Mouse (Mus musculus): ENCODE results near the gene Smoc2. TPM values are rescaled to one million over a fixed set of nuclear protein-coding genes. Genes with fewer than 3 reads are reported as not detected.

The Smoc2 gene
- polyA plus RNA-seq, 1 experiment from 2014 or later, result 122 TPM

- WGBS, result 88% methylated on average over 3 of the region's 3 CpGs
- H3K9ac ChIP-seq (ENCODE audit: low read depth, low read length), result no peak overlapping the region
- ATAC-seq, result no peak
Measured at GRCm38 (mm10) chr17:14260966-14261365, 18.3 kb upstream of the Smoc2 start.

GRCm38 (mm10) chr17:14262217-14262616 lies 17.1 kb upstream of the Smoc2 start:
- H3K9ac ChIP-seq (ENCODE audit: low read depth, low read length), result no peak overlapping the region
- no peaks in the 10 kb centered on the region for H3K9me3 ChIP-seq (ENCODE audit: control insufficient read depth, low read length)
- 63% methylated on average over 10 of the region's 10 CpGs for WGBS
- no peaks in the 10 kb centered on the region for H3K4me1 ChIP-seq (ENCODE audit: control insufficient read depth, insufficient read depth, low read length)
- no peak overlapping the region for H3K4me3 ChIP-seq (ENCODE audit: low read length)
- no peaks in the 10 kb centered on the region for H3K27me3 ChIP-seq (replicated peaks; ENCODE audit: control insufficient read depth, insufficient read depth, low read length)
- H3K27ac ChIP-seq (ENCODE audit: low read length), result no peak overlapping the region
- no peak for ATAC-seq
- no peaks in the 10 kb centered on the region for H3K36me3 ChIP-seq (ENCODE audit: control insufficient read depth, insufficient read depth, low read length)
- H3K4me2 ChIP-seq (ENCODE audit: low read depth, low read length), result no peak overlapping the region

More at GRCm38 (mm10) chr17:14260966-14261365, 18.3 kb upstream of the Smoc2 start:
- Histone ChIP-seq H3K4me1 (ENCODE audit: control insufficient read depth, insufficient read depth, low read length) (no peaks in the 10 kb centered on the region), H3K4me3 (ENCODE audit: low read length) (no peak overlapping the region), H3K27me3 (replicated peaks; ENCODE audit: control insufficient read depth, insufficient read depth, low read length) (no peaks in the 10 kb centered on the region), H3K9me3 (ENCODE audit: control insufficient read depth, low read length) (no peaks in the 10 kb centered on the region), H3K27ac (ENCODE audit: low read length) (no peak overlapping the region), H3K4me2 (ENCODE audit: low read depth, low read length) (no peak overlapping the region), H3K36me3 (ENCODE audit: control insufficient read depth, insufficient read depth, low read length) (no peaks in the 10 kb centered on the region)

- no peaks in the 10 kb centered on the region for H3K27me3 ChIP-seq (replicated peaks; ENCODE audit: control insufficient read depth, insufficient read depth, low read length)
- 72% methylated on average over 4 of the region's 4 CpGs for WGBS
- no peak for ATAC-seq
- H3K27ac ChIP-seq (ENCODE audit: low read length), result no peak overlapping the region
- H3K4me3 ChIP-seq (ENCODE audit: low read length), result no peak overlapping the region
- no peak overlapping the region for H3K4me2 ChIP-seq (ENCODE audit: low read depth, low read length)
- H3K4me1 ChIP-seq (ENCODE audit: control insufficient read depth, insufficient read depth, low read length), result no peaks in the 10 kb centered on the region
- H3K36me3 ChIP-seq (ENCODE audit: control insufficient read depth, insufficient read depth, low read length), result no peaks in the 10 kb centered on the region
- no peaks in the 10 kb centered on the region for H3K9me3 ChIP-seq (ENCODE audit: control insufficient read depth, low read length)
- H3K9ac ChIP-seq (ENCODE audit: low read depth, low read length), result no peak overlapping the region
Measured at GRCm38 (mm10) chr17:14268001-14268400, 11.3 kb upstream of the Smoc2 start.

GRCm38 (mm10) chr17:14273386-14273785 lies 5.9 kb upstream of the Smoc2 start:
- Histone ChIP-seq H3K4me1 (ENCODE audit: control insufficient read depth, insufficient read depth, low read length) (no peaks in the 10 kb centered on the region), H3K4me2 (ENCODE audit: low read depth, low read length) (no peak overlapping the region), H3K27me3 (replicated peaks; ENCODE audit: control insufficient read depth, insufficient read depth, low read length) (peaks cover 6% of the 10 kb centered on the region), H3K4me3 (ENCODE audit: low read length) (no peak overlapping the region), H3K9ac (ENCODE audit: low read depth, low read length) (no peak overlapping the region), H3K36me3 (ENCODE audit: control insufficient read depth, insufficient read depth, low read length) (no peaks in the 10 kb centered on the region), H3K9me3 (ENCODE audit: control insufficient read depth, low read length) (no peaks in the 10 kb centered on the region), H3K27ac (ENCODE audit: low read length) (no peak overlapping the region)
- peak; percentile 96 for ATAC-seq
- 54% methylated on average over 6 of the region's 6 CpGs for WGBS

GRCm38 (mm10) chr17:14277310-14277709 lies 2.0 kb upstream of the Smoc2 start:
- Histone ChIP-seq H3K27ac (ENCODE audit: low read length) (no peak overlapping the region), H3K4me2 (ENCODE audit: low read depth, low read length) (no peak overlapping the region), H3K9ac (ENCODE audit: low read depth, low read length) (no peak overlapping the region), H3K4me3 (ENCODE audit: low read length) (no peak overlapping the region), H3K36me3 (ENCODE audit: control insufficient read depth, insufficient read depth, low read length) (no peaks in the 10 kb centered on the region), H3K9me3 (ENCODE audit: control insufficient read depth, low read length) (no peaks in the 10 kb centered on the region), H3K4me1 (ENCODE audit: control insufficient read depth, insufficient read depth, low read length) (peaks cover 11% of the 10 kb centered on the region; the same call in 1 of the 2 replicates), H3K27me3 (replicated peaks; ENCODE audit: control insufficient read depth, insufficient read depth, low read length) (peaks cover 25% of the 10 kb centered on the region)
- ATAC-seq, result no peak
- WGBS, result 88% methylated on average over 7 of the region's 7 CpGs

GRCm38 (mm10) chr17:14279966-14280300 lies 627 bp downstream of the Smoc2 start:
- Histone ChIP-seq H3K9ac (ENCODE audit: low read depth, low read length) (peak overlapping the region; percentile 69), H3K4me1 (ENCODE audit: control insufficient read depth, insufficient read depth, low read length) (peaks cover 11% of the 10 kb centered on the region; the same call in 1 of the 2 replicates), H3K27ac (ENCODE audit: low read length) (no peak overlapping the region), H3K9me3 (ENCODE audit: control insufficient read depth, low read length) (no peaks in the 10 kb centered on the region), H3K36me3 (ENCODE audit: control insufficient read depth, insufficient read depth, low read length) (no peaks in the 10 kb centered on the region), H3K4me2 (ENCODE audit: low read depth, low read length) (peak overlapping the region; percentile 93), H3K27me3 (replicated peaks; ENCODE audit: control insufficient read depth, insufficient read depth, low read length) (peaks cover 25% of the 10 kb centered on the region), H3K4me3 (ENCODE audit: low read length) (peak overlapping the region; percentile 61)
- WGBS, result under 1% methylated on average over 10 of the region's 10 CpGs
- no peak for ATAC-seq

GRCm38 (mm10) chr17:14280425-14280833 lies 1.1 kb downstream of the Smoc2 start:
- no peaks in the 10 kb centered on the region for H3K9me3 ChIP-seq (ENCODE audit: control insufficient read depth, low read length)
- WGBS, result 0% methylated on average over 31 of the region's 31 CpGs
- H3K9ac ChIP-seq (ENCODE audit: low read depth, low read length), result peak overlapping the region; percentile 69
- peak overlapping the region; percentile 61 for H3K4me3 ChIP-seq (ENCODE audit: low read length)
- H3K4me2 ChIP-seq (ENCODE audit: low read depth, low read length), result peak overlapping the region; percentile 93
- peak; percentile 29 for ATAC-seq
- H3K4me1 ChIP-seq (ENCODE audit: control insufficient read depth, insufficient read depth, low read length), result peaks cover 11% of the 10 kb centered on the region; the same call in 1 of the 2 replicates
- peaks cover 25% of the 10 kb centered on the region for H3K27me3 ChIP-seq (replicated peaks; ENCODE audit: control insufficient read depth, insufficient read depth, low read length)
- H3K36me3 ChIP-seq (ENCODE audit: control insufficient read depth, insufficient read depth, low read length), result no peaks in the 10 kb centered on the region
- H3K27ac ChIP-seq (ENCODE audit: low read length), result peak overlapping the region; percentile 49; the same call in 1 of the 2 replicates

- 44% methylated on average over 7 of the region's 7 CpGs for WGBS
- H3K4me1 ChIP-seq (ENCODE audit: control insufficient read depth, insufficient read depth, low read length), result peaks cover 8% of the 10 kb centered on the region; the same call in 1 of the 2 replicates
- no peaks in the 10 kb centered on the region for H3K9me3 ChIP-seq (ENCODE audit: control insufficient read depth, low read length)
- no peaks in the 10 kb centered on the region for H3K27me3 ChIP-seq (replicated peaks; ENCODE audit: control insufficient read depth, insufficient read depth, low read length)
- no peak overlapping the region for H3K4me3 ChIP-seq (ENCODE audit: low read length)
- peak; percentile 76; the same call in 1 of the 2 replicates for ATAC-seq
- H3K27ac ChIP-seq (ENCODE audit: low read length), result no peak overlapping the region
- H3K4me2 ChIP-seq (ENCODE audit: low read depth, low read length), result no peak overlapping the region
- no peak overlapping the region for H3K9ac ChIP-seq (ENCODE audit: low read depth, low read length)
- no peaks in the 10 kb centered on the region for H3K36me3 ChIP-seq (ENCODE audit: control insufficient read depth, insufficient read depth, low read length)
Measured at GRCm38 (mm10) chr17:14288015-14288616, 8.8 kb downstream of the Smoc2 start.

GRCm38 (mm10) chr17:14293617-14294016 lies 14.3 kb downstream of the Smoc2 start:
- Histone ChIP-seq H3K27me3 (replicated peaks; ENCODE audit: control insufficient read depth, insufficient read depth, low read length) (no peaks in the 10 kb centered on the region), H3K36me3 (ENCODE audit: control insufficient read depth, insufficient read depth, low read length) (no peaks in the 10 kb centered on the region), H3K9ac (ENCODE audit: low read depth, low read length) (no peak overlapping the region), H3K4me1 (ENCODE audit: control insufficient read depth, insufficient read depth, low read length) (peaks cover 5% of the 10 kb centered on the region), H3K27ac (ENCODE audit: low read length) (no peak overlapping the region), H3K4me2 (ENCODE audit: low read depth, low read length) (no peak overlapping the region), H3K4me3 (ENCODE audit: low read length) (no peak overlapping the region), H3K9me3 (ENCODE audit: control insufficient read depth, low read length) (no peaks in the 10 kb centered on the region)
- ATAC-seq, result peak; percentile 79
- WGBS, result 51% methylated on average over 5 of the region's 5 CpGs

GRCm38 (mm10) chr17:14295146-14295545 lies 15.8 kb downstream of the Smoc2 start:
- no peak for ATAC-seq
- H3K4me1 ChIP-seq (ENCODE audit: control insufficient read depth, insufficient read depth, low read length), result peaks cover 5% of the 10 kb centered on the region
- 85% methylated on average over 3 of the region's 3 CpGs for WGBS
- no peaks in the 10 kb centered on the region for H3K36me3 ChIP-seq (ENCODE audit: control insufficient read depth, insufficient read depth, low read length)
- H3K4me2 ChIP-seq (ENCODE audit: low read depth, low read length), result no peak overlapping the region
- H3K9me3 ChIP-seq (ENCODE audit: control insufficient read depth, low read length), result no peaks in the 10 kb centered on the region
- H3K9ac ChIP-seq (ENCODE audit: low read depth, low read length), result no peak overlapping the region
- no peak overlapping the region for H3K27ac ChIP-seq (ENCODE audit: low read length)
- H3K4me3 ChIP-seq (ENCODE audit: low read length), result no peak overlapping the region
- H3K27me3 ChIP-seq (replicated peaks; ENCODE audit: control insufficient read depth, insufficient read depth, low read length), result no peaks in the 10 kb centered on the region
